Mouse (Mus musculus) brain, embryonic 14.5 days (tissue): Measurements from ENCODE around the gene Flad1.

Experiments
- CTCF ChIP-seq: fragments of 200-500 bp; IDR thresholded peaks from 2 replicates; pipeline ENCODE4 v1.5.1; 2012; ENCODE audit warnings: inconsistent platforms, mild to moderate bottlenecking, moderate library complexity, borderline replicate concordance; ENCODE audit not compliant: insufficient read depth, insufficient read length; ENCODE audit errors: extremely low read depth
- POLR2A ChIP-seq: fragments of 200-500 bp; IDR thresholded peaks from 2 replicates; pipeline ENCODE4 v1.6.1; 2012; ENCODE audit warnings: mild to moderate bottlenecking, inconsistent platforms, borderline replicate concordance; ENCODE audit not compliant: poor library complexity, insufficient read depth, insufficient read length, severe bottlenecking; ENCODE audit errors: extremely low read depth

GRCm38 (mm10) chr3:89390699-89391662 lies 20.7 kb downstream of the Flad1 start:
- no peak for TF ChIP-seq CTCF
- TF ChIP-seq POLR2A = no peak
